8 mouse cellular contexts compared by ENCODE assay signal in the genomic region with DNA sequence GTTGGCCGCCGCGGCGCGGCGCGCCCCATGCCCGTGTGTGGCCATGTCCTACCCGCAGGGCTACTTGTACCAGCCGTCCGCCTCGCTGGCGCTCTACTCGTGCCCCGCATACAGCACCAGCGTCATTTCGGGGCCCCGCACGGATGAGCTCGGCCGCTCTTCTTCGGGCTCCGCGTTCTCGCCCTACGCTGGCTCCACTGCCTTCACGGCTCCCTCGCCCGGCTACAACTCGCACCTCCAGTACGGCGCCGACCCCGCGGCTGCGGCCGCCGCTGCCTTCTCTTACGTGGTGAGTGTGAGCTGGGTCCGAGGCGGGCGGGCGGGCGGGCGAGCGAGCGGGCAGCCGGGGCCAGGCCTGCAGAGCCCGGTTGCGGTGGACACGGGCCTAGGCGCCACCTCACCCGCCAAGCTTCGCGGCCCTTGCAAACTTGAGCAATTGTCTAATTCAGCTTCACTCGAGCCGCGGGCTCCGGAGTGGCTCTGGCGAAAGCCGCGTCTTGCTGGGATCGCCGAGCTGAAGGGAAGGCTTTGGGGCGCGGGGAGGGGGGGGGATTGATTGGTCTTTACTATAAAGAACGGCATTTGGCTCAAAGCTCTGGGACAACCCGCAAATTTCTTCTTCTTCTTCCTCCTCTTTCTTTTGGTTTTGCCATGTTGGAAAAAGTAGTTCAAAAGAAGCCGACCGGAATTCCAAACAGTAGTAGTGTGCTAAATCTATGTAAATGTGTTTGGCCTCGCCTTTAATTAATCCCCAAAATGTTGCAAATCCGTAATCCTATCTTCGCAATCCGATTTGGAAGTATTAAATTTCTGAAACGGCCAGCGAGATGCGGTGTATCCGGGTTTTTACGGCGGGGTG. TPM values are rescaled to one million over a fixed set of nuclear protein-coding genes. Genes with fewer than 3 reads are reported as not detected.
A peak's percentile ranks its signal among the peaks of the same experiment; 100 is the strongest.
DNase-seq lines count a peak whose midpoint lies in the region; ATAC-seq and TF ChIP-seq lines count a peak whose summit lies in the region.

No protein-coding gene starts in this region.

- peak overlapping the region; percentile 78 for H3K4me3 ChIP-seq in C2C12 (ENCODE audit: insufficient read depth, poor library complexity, severe bottlenecking)
- peak overlapping the region; percentile 72 for H3K4me3 ChIP-seq in embryonic facial prominence, embryonic 13.5 days
- peak overlapping the region; percentile 81 for H3K4me3 ChIP-seq in hindbrain, embryonic 15.5 days
- H3K4me3 ChIP-seq in liver, embryonic 16.5 days (ENCODE audit: low read depth, low read length) = peak overlapping the region; percentile 36
- peak overlapping the region; percentile 62 for H3K4me3 ChIP-seq in stomach, embryonic 16.5 days (replicated peaks; ENCODE audit: low read length)

- peaks cover 41% of the 10 kb centered on the region for H3K4me1 ChIP-seq in embryonic facial prominence, embryonic 13.5 days
- peaks cover 60% of the 10 kb centered on the region for H3K4me1 ChIP-seq in hindbrain, embryonic 15.5 days (replicated peaks)
- H3K4me1 ChIP-seq in liver, embryonic 16.5 days (ENCODE audit: control insufficient read depth, low read depth, low read length) = peaks cover 18% of the 10 kb centered on the region
- 0 out of 2 replicates have a peak, but pooled peaks cover 10% of the 10 kb centered on the region for H3K4me1 ChIP-seq in stomach, embryonic 16.5 days (ENCODE audit: control insufficient read depth, insufficient read depth, low read length)

- H3K27ac ChIP-seq in embryonic facial prominence, embryonic 13.5 days = peak overlapping the region; percentile 98
- H3K27ac ChIP-seq in hindbrain, embryonic 15.5 days (replicated peaks) = peak overlapping the region; percentile 94
- H3K27ac ChIP-seq in liver, embryonic 16.5 days (ENCODE audit: low read length) = no peak overlapping the region
- peak overlapping the region; percentile 86 for H3K27ac ChIP-seq in stomach, embryonic 16.5 days (ENCODE audit: low read length)

- H3K9me3 ChIP-seq in embryonic facial prominence, embryonic 13.5 days = no peaks in the 10 kb centered on the region
- no peaks in the 10 kb centered on the region for H3K9me3 ChIP-seq in hindbrain, embryonic 15.5 days
- H3K9me3 ChIP-seq in liver, embryonic 16.5 days (replicated peaks; ENCODE audit: control insufficient read depth, low read length) = no peaks in the 10 kb centered on the region
- no peaks in the 10 kb centered on the region for H3K9me3 ChIP-seq in stomach, embryonic 16.5 days (replicated peaks; ENCODE audit: control insufficient read depth, low read length)

- peak overlapping the region; percentile 82 for H3K4me2 ChIP-seq in embryonic facial prominence, embryonic 13.5 days
- H3K4me2 ChIP-seq in hindbrain, embryonic 15.5 days = peak overlapping the region; percentile 70
- peak overlapping the region; percentile 96 for H3K4me2 ChIP-seq in liver, embryonic 16.5 days (ENCODE audit: low read depth, low read length)
- H3K4me2 ChIP-seq in stomach, embryonic 16.5 days (ENCODE audit: low read depth, low read length) = peak overlapping the region; percentile 68

- ATAC-seq in embryonic facial prominence, embryonic 13.5 days (ENCODE audit: insufficient number of reproducible peaks, insufficient read depth, low FRiP score, low TSS enrichment, low read depth) = no peak
- ATAC-seq in hindbrain, embryonic 15.5 days (ENCODE audit: low FRiP score, low read depth) = no peak
- no peak for ATAC-seq in liver, embryonic 16.5 days (ENCODE audit: low read depth)
- no peak for ATAC-seq in stomach, embryonic 16.5 days (ENCODE audit: insufficient read depth, low FRiP score)
- no peak for ATAC-seq in megakaryocyte-erythroid progenitor cell, adult 5-6 weeks (replicated peaks; ENCODE audit: low FRiP score, low TSS enrichment, poor library complexity, severe bottlenecking)

- peaks cover 22% of the 10 kb centered on the region for H3K36me3 ChIP-seq in C2C12 (ENCODE audit: control insufficient read depth, insufficient read depth)
- peaks cover 10% of the 10 kb centered on the region for H3K36me3 ChIP-seq in embryonic facial prominence, embryonic 13.5 days
- no peaks in the 10 kb centered on the region for H3K36me3 ChIP-seq in hindbrain, embryonic 15.5 days
- H3K36me3 ChIP-seq in liver, embryonic 16.5 days (ENCODE audit: control insufficient read depth, insufficient read depth) = no peaks in the 10 kb centered on the region
- no peaks in the 10 kb centered on the region for H3K36me3 ChIP-seq in stomach, embryonic 16.5 days (ENCODE audit: control insufficient read depth, insufficient read depth, low read length)

- H3K27me3 ChIP-seq in C2C12 (ENCODE audit: control insufficient read depth, insufficient read depth, insufficient read length) = no peaks in the 10 kb centered on the region
- peaks cover 45% of the 10 kb centered on the region for H3K27me3 ChIP-seq in embryonic facial prominence, embryonic 13.5 days
- 0 out of 2 replicates have a peak, but pooled peaks cover 5% of the 10 kb centered on the region for H3K27me3 ChIP-seq in hindbrain, embryonic 15.5 days
- peaks cover 73% of the 10 kb centered on the region for H3K27me3 ChIP-seq in liver, embryonic 16.5 days (ENCODE audit: control insufficient read depth, insufficient read depth, low read depth, low read length)
- peaks cover 66% of the 10 kb centered on the region for H3K27me3 ChIP-seq in stomach, embryonic 16.5 days (ENCODE audit: control insufficient read depth, insufficient read depth, low read length)

- H3K9ac ChIP-seq in embryonic facial prominence, embryonic 13.5 days = peak overlapping the region; percentile 96
- H3K9ac ChIP-seq in hindbrain, embryonic 15.5 days = peak overlapping the region; percentile 67
- no peak overlapping the region for H3K9ac ChIP-seq in liver, embryonic 16.5 days (ENCODE audit: low read depth, low read length)
- H3K9ac ChIP-seq in stomach, embryonic 16.5 days (ENCODE audit: low read length) = peak overlapping the region; percentile 72

- WGBS in embryonic facial prominence, embryonic 13.5 days = under 1% methylated on average over 80 of the region's 80 CpGs
- WGBS in hindbrain, embryonic 15.5 days = under 1% methylated on average over 78 of the region's 80 CpGs
- under 1% methylated on average over 80 of the region's 80 CpGs for WGBS in liver, embryonic 16.5 days (ENCODE audit: insufficient replicate concordance)
- under 1% methylated on average over 76 of the region's 80 CpGs for WGBS in stomach, embryonic 16.5 days

- TF ChIP-seq CTCF in C2C12 (IDR thresholded peaks at IDR 0.05; ENCODE audit: control insufficient read depth, insufficient read depth, insufficient read length) = no peak

- peak; percentile 47 for DNase-seq in embryo, embryonic 10 days (ENCODE audit: low spot score)
- DNase-seq in embryo, embryonic 11 days = no peak

- H3K79me2 ChIP-seq in C2C12 (ENCODE audit: control insufficient read depth, insufficient read depth) = peaks cover 64% of the 10 kb centered on the region

- H3ac ChIP-seq in C2C12 (ENCODE audit: control insufficient read depth, insufficient read length, low read depth) = peak overlapping the region; percentile 87

- H3K79me3 ChIP-seq in C2C12 (ENCODE audit: low read depth) = peaks cover 36% of the 10 kb centered on the region

TF ChIP-seq in C2C12, 6 proteins besides CTCF, POLR2A, EP300 and RAD21:
- TF ChIP-seq MAX (IDR thresholded peaks at IDR 0.05) = no peak
- TF ChIP-seq USF1 (IDR thresholded peaks at IDR 0.05; ENCODE audit: low read depth) = no peak
- TF ChIP-seq CEBPB (IDR thresholded peaks at IDR 0.05; ENCODE audit: low read depth) = no peak
- no peak for TF ChIP-seq MYOD1 (IDR thresholded peaks at IDR 0.05; ENCODE audit: control insufficient read depth, insufficient read length, low read depth)
- no peak for TF ChIP-seq MYOG (IDR thresholded peaks at IDR 0.05; ENCODE audit: control insufficient read depth, extremely low read depth, insufficient read length)
- TF ChIP-seq FOSL1 (IDR thresholded peaks at IDR 0.05; ENCODE audit: insufficient read depth, low read length, poor library complexity, severe bottlenecking) = no peak

RNA-seq across cellular contexts. Expression of gene Irx5, which starts 0.9 kb away (rescaled TPM):
- 4.9 TPM for polyA plus RNA-seq in C2C12 (2012; fragmentation: generic; extraction: Trizol)
- polyA plus RNA-seq in embryonic facial prominence, embryonic 13.5 days (2015; fragmentation: Nextera tagmentation; extraction: Ambion mirVana) = 21.2 and 27.2 TPM in 2 replicates
- polyA plus RNA-seq in hindbrain, embryonic 15.5 days (2015; fragmentation: Nextera tagmentation; extraction: Ambion mirVana) = 16.0 and 24.2 TPM in 2 replicates
- not detected in 2 replicates for polyA plus RNA-seq in liver, embryonic 16.5 days (2015; fragmentation: Nextera tagmentation; extraction: Ambion mirVana)
- 1.4 and 1.5 TPM in 2 replicates for polyA plus RNA-seq in stomach, embryonic 16.5 days (2015; fragmentation: Nextera tagmentation; extraction: Ambion mirVana)
- total RNA-seq in megakaryocyte-erythroid progenitor cell, adult 5-6 weeks (2014; fragmentation: Nextera tagmentation) = not detected in 2 replicates
- not detected in 2 replicates for total RNA-seq in megakaryocyte-erythroid progenitor cell, adult 5-6 weeks (2017)
